Mouse (Mus musculus): ENCODE measurements around the gene Wdr45b. TPM values are rescaled to one million over a fixed set of nuclear protein-coding genes. Genes with fewer than 3 reads are reported as not detected.

Wdr45b gene
- total and polyA plus RNA-seq, 3 experiments, result 27.0 to 53.0 (median 43.3) TPM

DNA sequence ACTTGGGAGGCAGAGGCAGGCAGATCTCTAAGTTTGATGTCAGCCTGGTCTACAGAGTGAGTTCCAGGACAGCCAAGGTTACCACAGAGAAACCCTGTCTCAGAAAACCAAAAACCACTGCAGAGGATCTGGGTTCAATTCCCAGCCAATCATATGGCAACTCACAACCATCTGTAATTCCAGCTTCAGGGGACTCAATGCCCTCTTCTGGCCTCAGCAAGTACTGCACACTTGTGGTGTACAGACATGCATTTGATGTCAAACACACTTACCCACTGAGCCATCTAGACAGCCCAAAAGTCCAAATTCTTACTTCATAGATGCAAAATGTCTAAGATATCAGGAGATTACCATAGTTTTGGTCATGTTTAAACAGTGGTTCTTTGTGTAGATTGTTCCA is 24.4 kb upstream of the Wdr45b start:
- H3K4me2 ChIP-seq (ENCODE audit: insufficient read depth, low read depth, poor library complexity, severe bottlenecking), result no peak overlapping the region
- no peak overlapping the region for H3K9ac ChIP-seq (ENCODE audit: insufficient read depth, low read depth)
- dilution Hi-C loops (cut with MboI; ENCODE audit: extremely low pct_ligation_motif_present, extremely low pct_unique_long_range_greater_than_20kb, low sequenced_read_pairs) (no loop called here), in situ Hi-C loops (cut with MboI; ENCODE audit: low pct_ligation_motif_present, low pct_unique_long_range_greater_than_20kb, low sequenced_read_pairs) (no loop called here)
- H3K4me1 ChIP-seq (ENCODE audit: control insufficient read depth in 1 of 2, insufficient read depth in 2 of 2), result no peaks in the 10 kb centered on the region
- peaks cover 7% of the 10 kb centered on the region for H3K9me3 ChIP-seq (replicated peaks; ENCODE audit: low read length)
- DNase-seq (ENCODE audit: extremely low read depth), result no peak
- H3K27me3 ChIP-seq (replicated peaks), result peaks cover 7% of the 10 kb centered on the region
- no peak overlapping the region for H3K4me3 ChIP-seq (replicated peaks in 1 of 3; ENCODE audit: low read depth in 2 of 3, low read length in 2 of 3, poor library complexity in 1 of 3)
- no peaks in the 10 kb centered on the region for H3K36me3 ChIP-seq (replicated peaks in 1 of 2; ENCODE audit: control insufficient read depth in 1 of 2, insufficient read depth in 1 of 2, low read length in 1 of 2)
- TF ChIP-seq EP300 (IDR thresholded peaks at IDR 0.05; ENCODE audit: low read length), result no peak
- peak in 1 of 2 experiments; percentile 8; a peak in 1 of 4 replicates for TF ChIP-seq CTCF (conservative IDR thresholded peaks at IDR 0.05 in 1 of 2, IDR thresholded peaks at IDR 0.05 in 1 of 2; ENCODE audit: low read depth in 2 of 2, low read length in 2 of 2)
- H3K79me2 ChIP-seq (replicated peaks; ENCODE audit: control insufficient read depth, extremely low read depth, insufficient read depth, poor library complexity, severe bottlenecking), result no peaks in the 10 kb centered on the region
- no peak overlapping the region for H3K27ac ChIP-seq (ENCODE audit: insufficient read depth, low read depth)

DNA sequence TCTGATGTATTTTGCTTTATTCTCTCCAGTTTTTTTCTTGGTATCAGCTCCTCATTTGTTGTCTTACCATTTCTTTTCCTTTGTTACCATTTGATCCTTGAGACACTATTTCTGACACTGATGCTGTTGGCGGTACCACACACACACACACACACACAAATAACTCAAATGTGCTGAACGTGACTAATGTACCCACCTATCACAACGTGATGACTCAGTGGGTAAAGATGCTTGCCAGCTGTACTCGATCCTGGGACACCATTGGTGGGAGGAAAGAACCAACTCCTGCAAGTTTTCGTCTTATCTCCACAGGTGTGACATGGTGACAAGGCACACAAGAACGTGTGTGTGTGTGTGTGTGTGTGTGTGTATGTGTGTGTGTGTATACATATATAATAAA is 19.1 kb upstream of the Wdr45b start:
- no peak for DNase-seq (ENCODE audit: extremely low read depth)
- Histone ChIP-seq H3K27me3 (replicated peaks) (peaks cover 15% of the 10 kb centered on the region), H3K9me3 (replicated peaks; ENCODE audit: low read length) (peaks cover 2% of the 10 kb centered on the region), H3K9ac (ENCODE audit: insufficient read depth, low read depth) (no peak overlapping the region), H3K27ac (ENCODE audit: insufficient read depth, low read depth) (no peak overlapping the region), H3K79me2 (replicated peaks; ENCODE audit: control insufficient read depth, extremely low read depth, insufficient read depth, poor library complexity, severe bottlenecking) (no peaks in the 10 kb centered on the region), H3K36me3 (replicated peaks in 1 of 2; ENCODE audit: control insufficient read depth in 1 of 2, insufficient read depth in 1 of 2, low read length in 1 of 2) (no peaks in the 10 kb centered on the region), H3K4me1 (ENCODE audit: control insufficient read depth in 1 of 2, insufficient read depth in 2 of 2) (no peaks in the 10 kb centered on the region), H3K4me3 (replicated peaks in 1 of 3; ENCODE audit: low read depth in 2 of 3, low read length in 2 of 3, poor library complexity in 1 of 3) (no peak overlapping the region), H3K4me2 (ENCODE audit: insufficient read depth, low read depth, poor library complexity, severe bottlenecking) (no peak overlapping the region)
- dilution Hi-C loops (cut with MboI; ENCODE audit: extremely low pct_ligation_motif_present, extremely low pct_unique_long_range_greater_than_20kb, low sequenced_read_pairs) (no loop called here), in situ Hi-C loops (cut with MboI; ENCODE audit: low pct_ligation_motif_present, low pct_unique_long_range_greater_than_20kb, low sequenced_read_pairs) (no loop called here)
- no peak for TF ChIP-seq POLR2AphosphoS2 (IDR thresholded peaks at IDR 0.05; ENCODE audit: low read depth, low read length)
- no peak for TF ChIP-seq ZNF384 (IDR thresholded peaks at IDR 0.05; ENCODE audit: low read depth, low read length)
- no peak for TF ChIP-seq MYC (IDR thresholded peaks at IDR 0.05; ENCODE audit: low read depth, low read length)
- TF ChIP-seq RCOR1 (conservative IDR thresholded peaks at IDR 0.05; ENCODE audit: low read depth, low read length), result no peak
- no peak for TF ChIP-seq USF2 (conservative IDR thresholded peaks at IDR 0.05; ENCODE audit: low read depth, low read length)

GRCm38 (mm10) chr11:121370337-121370994 is 16.2 kb upstream of the Wdr45b start:
- peaks cover 15% of the 10 kb centered on the region for H3K27me3 ChIP-seq (replicated peaks)
- no peak overlapping the region for H3K9ac ChIP-seq (ENCODE audit: insufficient read depth, low read depth)
- TF ChIP-seq NELFE (IDR thresholded peaks at IDR 0.05; ENCODE audit: low read depth, low read length) (no peak), MAZ (IDR thresholded peaks at IDR 0.05; ENCODE audit: low read depth, low read length) (no peak), JUND (conservative IDR thresholded peaks at IDR 0.05; ENCODE audit: low read depth, low read length) (no peak), EP300 (IDR thresholded peaks at IDR 0.05; ENCODE audit: low read length) (no peak), GABPA (IDR thresholded peaks at IDR 0.05; ENCODE audit: insufficient replicate concordance, low read depth, low read length) (no peak), RAD21 (IDR thresholded peaks at IDR 0.05; ENCODE audit: low read depth, low read length) (no peak), KAT2A (IDR thresholded peaks at IDR 0.05; ENCODE audit: insufficient replicate concordance, low read length) (no peak), MEF2A (IDR thresholded peaks at IDR 0.05; ENCODE audit: borderline replicate concordance, low read depth, low read length) (no peak), MYC (IDR thresholded peaks at IDR 0.05; ENCODE audit: low read depth, low read length) (no peak), ZNF384 (IDR thresholded peaks at IDR 0.05; ENCODE audit: low read depth, low read length) (no peak)
- H3K4me2 ChIP-seq (ENCODE audit: insufficient read depth, low read depth, poor library complexity, severe bottlenecking), result no peak overlapping the region
- dilution Hi-C loops (cut with MboI; ENCODE audit: extremely low pct_ligation_motif_present, extremely low pct_unique_long_range_greater_than_20kb, low sequenced_read_pairs), result no loop called here
- no peaks in the 10 kb centered on the region for H3K79me2 ChIP-seq (replicated peaks; ENCODE audit: control insufficient read depth, extremely low read depth, insufficient read depth, poor library complexity, severe bottlenecking)
- H3K4me3 ChIP-seq (replicated peaks in 1 of 3; ENCODE audit: low read depth in 2 of 3, low read length in 2 of 3, poor library complexity in 1 of 3), result no peak overlapping the region
- no peaks in the 10 kb centered on the region for H3K36me3 ChIP-seq (replicated peaks in 1 of 2; ENCODE audit: control insufficient read depth in 1 of 2, insufficient read depth in 1 of 2, low read length in 1 of 2)
- no peak overlapping the region for H3K27ac ChIP-seq (ENCODE audit: insufficient read depth, low read depth)
- no peaks in the 10 kb centered on the region for H3K4me1 ChIP-seq (ENCODE audit: control insufficient read depth in 1 of 2, insufficient read depth in 2 of 2)
- no peaks in the 10 kb centered on the region for H3K9me3 ChIP-seq (replicated peaks; ENCODE audit: low read length)
- in situ Hi-C loops (cut with MboI; ENCODE audit: low pct_ligation_motif_present, low pct_unique_long_range_greater_than_20kb, low sequenced_read_pairs), result no loop called here
- DNase-seq (ENCODE audit: extremely low read depth), result no peak

Measured in CH12.LX (cell line).